ENCODE assay signal across 8 mouse cellular contexts in the genomic region with DNA sequence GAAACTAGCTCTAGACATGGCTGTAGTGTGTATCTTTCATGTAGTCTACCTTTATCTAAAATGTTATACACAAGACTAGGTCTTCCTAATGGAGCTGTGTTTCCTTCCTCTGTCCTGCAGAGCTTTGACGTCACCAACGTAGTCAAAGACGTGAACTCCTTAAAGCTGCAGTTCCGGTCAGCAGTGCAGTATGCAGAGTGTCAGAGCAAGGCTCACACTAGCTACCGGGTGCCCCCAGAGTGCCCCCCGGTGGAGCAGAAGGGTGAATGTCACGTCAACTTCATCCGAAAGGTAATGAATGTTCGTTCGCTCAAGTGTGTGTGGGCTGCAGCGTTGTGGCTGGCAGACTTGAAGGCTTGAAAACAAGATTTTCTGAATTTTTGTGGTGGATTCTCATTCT. TPM values are rescaled to one million over a fixed set of nuclear protein-coding genes. Genes with fewer than 3 reads are reported as not detected.
A peak's percentile ranks its signal among the peaks of the same experiment; 100 is the strongest.
DNase-seq lines count a peak whose midpoint lies in the region; ATAC-seq and TF ChIP-seq lines count a peak whose summit lies in the region.

No protein-coding gene starts in this region.

- no peak for TF ChIP-seq EP300 in heart, adult 2 months (IDR thresholded peaks at IDR 0.05; ENCODE audit: insufficient read depth, low read depth, low read length)
- no peak for TF ChIP-seq EP300 in liver, postnatal 0 days (IDR thresholded peaks at IDR 0.05; ENCODE audit: low read depth)
- TF ChIP-seq EP300 in MEL (IDR thresholded peaks at IDR 0.05; ENCODE audit: low read depth in 1 of 2, low read length in 2 of 2), result no peak

- no peaks in the 10 kb centered on the region for H3K27me3 ChIP-seq in heart, adult 2 months (ENCODE audit: control insufficient read depth, insufficient read depth, low read length)
- H3K27me3 ChIP-seq in liver, postnatal 0 days (ENCODE audit: insufficient read depth, low read length), result no peaks in the 10 kb centered on the region
- H3K27me3 ChIP-seq in liver, embryonic 11.5 days (replicated peaks; ENCODE audit: control insufficient read depth, insufficient read depth, low read length), result no peaks in the 10 kb centered on the region
- H3K27me3 ChIP-seq in MEL (ENCODE audit: control insufficient read depth in 1 of 2, insufficient read depth in 2 of 2, low read length in 2 of 2), result no peaks in the 10 kb centered on the region

- 43% methylated on average over 11 of the region's 11 CpGs for WGBS in heart, adult 2 months
- WGBS in liver, postnatal 0 days (ENCODE audit: insufficient replicate concordance), result 57% methylated on average over 11 of the region's 11 CpGs
- 55% methylated on average over 11 of the region's 11 CpGs for WGBS in liver, embryonic 11.5 days

- TF ChIP-seq CTCF in heart, adult 2 months (IDR thresholded peaks at IDR 0.05), result peak; percentile 49
- peak; percentile 50 for TF ChIP-seq CTCF in liver, postnatal 0 days (IDR thresholded peaks at IDR 0.05; ENCODE audit: low read depth)
- peak; percentile 33 to 74 (median 60); a peak in 5 of 6 replicates for TF ChIP-seq CTCF in MEL (IDR thresholded peaks at IDR 0.05 in 2 of 3, conservative IDR thresholded peaks at IDR 0.05 in 1 of 3; ENCODE audit: control insufficient read depth in 1 of 3, insufficient read depth in 1 of 3, low read depth in 2 of 3, low read length in 3 of 3, poor library complexity in 1 of 3, severe bottlenecking in 1 of 3)

- H3K4me3 ChIP-seq in heart, adult 2 months, result no peak overlapping the region
- no peak overlapping the region for H3K4me3 ChIP-seq in liver, postnatal 0 days (ENCODE audit: low read depth, low read length)
- no peak overlapping the region for H3K4me3 ChIP-seq in liver, embryonic 11.5 days (ENCODE audit: low read depth, low read length)
- H3K4me3 ChIP-seq in MEL (ENCODE audit: control insufficient read depth in 1 of 2, insufficient read depth in 1 of 2, low read depth in 2 of 2, low read length in 2 of 2), result no peak overlapping the region

- peak; percentile 31; the same call in 1 of the 2 replicates for ATAC-seq in liver, postnatal 0 days
- no peak for ATAC-seq in liver, embryonic 11.5 days (replicated peaks; ENCODE audit: low FRiP score)
- ATAC-seq in megakaryocyte progenitor cell, adult 5-6 weeks (replicated peaks; ENCODE audit: poor library complexity), result peak; percentile 78

- H3K9me3 ChIP-seq in liver, postnatal 0 days (ENCODE audit: low read length), result no peaks in the 10 kb centered on the region
- no peaks in the 10 kb centered on the region for H3K9me3 ChIP-seq in liver, embryonic 11.5 days (ENCODE audit: control insufficient read depth, low read length)
- no peaks in the 10 kb centered on the region for H3K9me3 ChIP-seq in MEL (replicated peaks; ENCODE audit: insufficient read depth, low read length)

- intact Hi-C loops in heart, adult 2 months (cut with DNase I), result loop anchor here (5.0 kb wide), 1 partner anchor 44 kb away; no protein-coding TSS in a partner anchor

- no peaks in the 10 kb centered on the region for H3K79me2 ChIP-seq in heart, adult 2 months (replicated peaks; ENCODE audit: control insufficient read depth, insufficient read depth, low read length)
- no peaks in the 10 kb centered on the region for H3K79me2 ChIP-seq in MEL (ENCODE audit: control insufficient read depth, insufficient read depth, low read length, poor library complexity)

- TF ChIP-seq RAD21 in MEL (IDR thresholded peaks at IDR 0.05; ENCODE audit: low read depth, low read length), result peak; percentile 43

- H3K9ac ChIP-seq in heart, adult 2 months (ENCODE audit: low read depth, low read length), result no peak overlapping the region
- no peak overlapping the region for H3K9ac ChIP-seq in liver, postnatal 0 days (replicated peaks)
- H3K9ac ChIP-seq in liver, embryonic 11.5 days (ENCODE audit: low read depth, low read length), result no peak overlapping the region
- no peak overlapping the region for H3K9ac ChIP-seq in MEL (ENCODE audit: control insufficient read depth, low read depth, low read length, poor library complexity, severe bottlenecking)

- H3K36me3 ChIP-seq in heart, adult 2 months (ENCODE audit: control insufficient read depth, insufficient read depth, low read length), result peaks cover 12% of the 10 kb centered on the region
- H3K36me3 ChIP-seq in liver, postnatal 0 days (replicated peaks; ENCODE audit: insufficient read depth, low read length), result no peaks in the 10 kb centered on the region; the same call in 1 of the 2 replicates
- H3K36me3 ChIP-seq in liver, embryonic 11.5 days (ENCODE audit: control insufficient read depth, insufficient read depth, low read length), result no peaks in the 10 kb centered on the region
- H3K36me3 ChIP-seq in MEL (ENCODE audit: control insufficient read depth in 1 of 2, insufficient read depth in 2 of 2, low read length in 2 of 2), result no peaks in the 10 kb centered on the region; a peak in 2 of 4 replicates

- H3K27ac ChIP-seq in heart, adult 2 months, result no peak overlapping the region
- H3K27ac ChIP-seq in liver, postnatal 0 days (ENCODE audit: low read depth), result no peak overlapping the region
- no peak overlapping the region for H3K27ac ChIP-seq in liver, embryonic 11.5 days (ENCODE audit: low read depth, low read length)
- H3K27ac ChIP-seq in MEL (ENCODE audit: control insufficient read depth, low read depth, low read length), result no peak overlapping the region

- H3K4me1 ChIP-seq in heart, adult 2 months (ENCODE audit: control insufficient read depth, insufficient read depth, low read length), result peaks cover 9% of the 10 kb centered on the region
- H3K4me1 ChIP-seq in liver, postnatal 0 days (ENCODE audit: insufficient read depth), result no peaks in the 10 kb centered on the region
- H3K4me1 ChIP-seq in liver, embryonic 11.5 days (replicated peaks; ENCODE audit: control insufficient read depth, insufficient read depth, low read length), result peaks cover 1% of the 10 kb centered on the region
- H3K4me1 ChIP-seq in MEL (ENCODE audit: control insufficient read depth in 1 of 2, insufficient read depth in 2 of 2, low read length in 2 of 2), result 0 out of 4 replicates have a peak, but pooled peaks cover 0 to 2% of the 10 kb centered on the region in 2 experiments

- no peak for TF ChIP-seq POLR2A in heart, adult 2 months (IDR thresholded peaks at IDR 0.05; ENCODE audit: insufficient read depth, low read depth, low read length)
- TF ChIP-seq POLR2A in MEL (IDR thresholded peaks at IDR 0.05; ENCODE audit: control insufficient read depth in 1 of 2, insufficient read depth in 1 of 2, low read depth in 1 of 2, low read length in 2 of 2, poor library complexity in 1 of 2), result no peak

- no peak overlapping the region for H3K4me2 ChIP-seq in liver, postnatal 0 days (ENCODE audit: low read depth, low read length)
- H3K4me2 ChIP-seq in liver, embryonic 11.5 days, result no peak overlapping the region

- DNase-seq in heart, adult 2 months, result no peak
- no peak for DNase-seq in heart, adult 11 months
- no peak for DNase-seq in liver, postnatal 0 days
- no peak for DNase-seq in liver, embryonic 11.5 days (ENCODE audit: low spot score)
- peak; percentile 42 for DNase-seq in MEL (ENCODE audit: low read depth, low spot score)
- no peak for DNase-seq in urinary bladder, postnatal 36 days (ENCODE audit: low spot score in 2 of 2)
- DNase-seq in urinary bladder, postnatal 4 days (ENCODE audit: low spot score in 2 of 2), result no peak

TF ChIP-seq in MEL, 35 proteins besides CTCF, POLR2A, EP300 and RAD21:
- TF ChIP-seq RCOR1 (IDR thresholded peaks at IDR 0.05; ENCODE audit: low read depth, low read length) (no peak), SMC3 (IDR thresholded peaks at IDR 0.05; ENCODE audit: low read depth, low read length) (peak; percentile 56), MAZ (IDR thresholded peaks at IDR 0.05; ENCODE audit: low read depth, low read length) (no peak), USF2 (IDR thresholded peaks at IDR 0.05; ENCODE audit: borderline replicate concordance in 1 of 2, insufficient read depth in 1 of 2, low read depth in 1 of 2, low read length in 2 of 2) (no peak), POLR2AphosphoS2 (IDR thresholded peaks at IDR 0.05; ENCODE audit: low read length) (no peak), NRF1 (IDR thresholded peaks at IDR 0.05; ENCODE audit: insufficient read depth, low read depth, low read length, poor library complexity, severe bottlenecking) (no peak), KAT2A (conservative IDR thresholded peaks at IDR 0.05; ENCODE audit: low read depth, low read length) (no peak), MEF2A (IDR thresholded peaks at IDR 0.05; ENCODE audit: extremely low read depth, insufficient replicate concordance, low read depth, low read length, poor library complexity, severe bottlenecking) (no peak), ZC3H11A (IDR thresholded peaks at IDR 0.05; ENCODE audit: low read depth, low read length) (peak; percentile 20; the same call in 1 of the 2 replicates), MXI1 (IDR thresholded peaks at IDR 0.05; ENCODE audit: low read depth, low read length) (no peak), TCF12 (IDR thresholded peaks at IDR 0.05; ENCODE audit: low read depth, low read length) (no peak)
TF ChIP-seq in MEL: peak in this region for 2.

RNA-seq across cellular contexts. Expression of a gene that starts 26.3 kb away (rescaled TPM):
- 10 to 100 TPM; 15.7 to 16.4 TPM for total RNA-seq in heart, adult 2 months (2021)
- 8.2 and 13.3 TPM in 2 replicates for polyA plus RNA-seq in heart, adult 2 months (2012; rRNA removed)
- polyA plus RNA-seq in liver, postnatal 0 days (2015; fragmentation: Nextera tagmentation; extraction: Ambion mirVana), result 7.3 and 8.0 TPM in 2 replicates
- polyA plus RNA-seq in liver, embryonic 11.5 days (2014; fragmentation: Nextera tagmentation; extraction: Ambion mirVana), result 9.7 TPM in 2 replicates
- total RNA-seq in MEL (2012; rRNA removed), result 8.1 and 9.1 TPM in 2 replicates
- polyA plus RNA-seq in MEL (2012; ENCODE audit: insufficient read depth in 1 of 2, insufficient read length in 2 of 2, low read depth in 1 of 2, low replicate concordance in 2 of 2, missing spikeins in 1 of 2), result 10 to 100 TPM in 1 of 2 experiments, not detected in 1; 10.6 TPM
- total RNA-seq in megakaryocyte progenitor cell, adult 5-6 weeks (2015), result 29.1 and 30.4 TPM in 2 replicates
- total RNA-seq in megakaryocyte progenitor cell, adult 5-6 weeks (2017), result 30.4 and 33.8 TPM in 2 replicates
